Mouse (Mus musculus): ENCODE data around the gene Ppp4r2.

GRCm38 (mm10) chr6:100826046-100826445 lies 7.4 kb upstream of the Ppp4r2 start:
- TF ChIP-seq POLR2A (IDR thresholded peaks at IDR 0.05; ENCODE audit: borderline replicate concordance, insufficient read depth, low read length) (no peak), CTCF (IDR thresholded peaks at IDR 0.05; ENCODE audit: borderline replicate concordance, insufficient read depth, low read depth, low read length) (no peak)

All from cerebellum, adult 2 months (tissue).